Mouse (Mus musculus) 3T3-L1 (cell line): ENCODE measurements at regions not wholly inside any gene's neighbourhood (a gene's known extent, or its start where the extent isn't known, plus 50 kb on each side); places are given as distances from the start of the nearest gene placed in this dataset.

Experiments
- DNase-seq: peaks from one replicate; pipeline ENCODE4 v3.0.0-alpha.2; 2015; ENCODE audit warnings: low read depth, low spot score

- no peak for DNase-seq
These were observed 266.8 kb downstream of the Tns1 start for GRCm38 (mm10) chr1:73857497-73857896.

- no peak for DNase-seq
These were observed 267.4 kb downstream of the Tns1 start for GRCm38 (mm10) chr1:73856811-73857210.

- DNase-seq: no peak
These were observed 268.9 kb downstream of the Tns1 start for GRCm38 (mm10) chr1:73855306-73855705.

GRCm38 (mm10) chr1:73853851-73854250, 270.4 kb downstream of the Tns1 start:
- DNase-seq: no peak

- DNase-seq: no peak
These were observed 273.9 kb downstream of the Tns1 start for GRCm38 (mm10) chr1:73850173-73851014.

GRCm38 (mm10) chr1:73848370-73848769, 275.9 kb downstream of the Tns1 start:
- DNase-seq: peak; percentile 34

GRCm38 (mm10) chr1:73847126-73847525, 277.1 kb downstream of the Tns1 start:
- DNase-seq: no peak

- DNase-seq: peak; percentile 47
These were observed 279.1 kb downstream of the Tns1 start for GRCm38 (mm10) chr1:73845115-73845514.

GRCm38 (mm10) chr1:73844574-73844973, 279.7 kb downstream of the Tns1 start:
- DNase-seq: no peak

- no peak for DNase-seq
These were observed 284.9 kb downstream of the Tns1 start for GRCm38 (mm10) chr1:73839351-73839750.

- DNase-seq: no peak
These were observed 287.6 kb downstream of the Tns1 start for GRCm38 (mm10) chr1:73836680-73837079.

- DNase-seq: no peak
These were observed 289.7 kb downstream of the Tns1 start for GRCm38 (mm10) chr1:73834566-73834965.

GRCm38 (mm10) chr1:73830486-73831132, 293.6 kb downstream of the Tns1 start:
- DNase-seq: no peak

- no peak for DNase-seq
These were observed 295.3 kb downstream of the Tns1 start for GRCm38 (mm10) chr1:73828996-73829395.

GRCm38 (mm10) chr1:73826243-73826930, 297.9 kb downstream of the Tns1 start:
- peak; percentile 82 for DNase-seq

GRCm38 (mm10) chr1:73824406-73825184, 299.7 kb downstream of the Tns1 start:
- DNase-seq: peak; percentile 20

GRCm38 (mm10) chr1:73823726-73824125, 300.5 kb downstream of the Tns1 start:
- no peak for DNase-seq

GRCm38 (mm10) chr1:73822616-73823015, 301.6 kb downstream of the Tns1 start:
- no peak for DNase-seq

- DNase-seq: no peak
These were observed 303.5 kb downstream of the Tns1 start for GRCm38 (mm10) chr1:73820701-73821100.

- DNase-seq: no peak
These were observed 317.0 kb downstream of the Tns1 start for GRCm38 (mm10) chr1:73807206-73807605.

GRCm38 (mm10) chr1:73805156-73805555, 319.1 kb downstream of the Tns1 start:
- no peak for DNase-seq

- no peak for DNase-seq
These were observed 324.3 kb downstream of the Tns1 start for GRCm38 (mm10) chr1:73799996-73800395.
